Mouse (Mus musculus) heart, embryonic 11.5 days (tissue): Measurements from ENCODE around the gene Lrpap1. TPM values are rescaled to one million over a fixed set of nuclear protein-coding genes. Genes with fewer than 3 reads are reported as not detected.

Experiments used
- ATAC-seq: fragments of 200-750 bp; cut with Nextera tagmentation; replicated peaks from 2 replicates; pipeline ENCODE4 v1.8.0; 2017; ENCODE audit warnings: moderate library complexity; ENCODE audit not compliant: insufficient number of reproducible peaks, low FRiP score, low TSS enrichment
- H3K27ac ChIP-seq: fragments of 300-500 bp; sonication (generic); 2 replicates; pipeline ENCODE4 v1.5.1; 2014; ENCODE audit warnings: mild to moderate bottlenecking, low read depth, low read length
- H3K27me3 ChIP-seq: fragments of 300-500 bp; sonication (generic); 2 replicates; pipeline ENCODE4 v1.6.1; 2014; ENCODE audit warnings: mild to moderate bottlenecking, low read length, mixed read lengths; ENCODE audit not compliant: control insufficient read depth, insufficient read depth
- H3K36me3 ChIP-seq: fragments of 300-500 bp; sonication (generic); 2 replicates; pipeline ENCODE4 v1.6.1; 2014; ENCODE audit warnings: mild to moderate bottlenecking, low read length, moderate library complexity, mixed read lengths; ENCODE audit not compliant: control insufficient read depth, insufficient read depth
- H3K4me1 ChIP-seq: fragments of 300-500 bp; sonication (generic); 2 replicates; pipeline ENCODE4 v1.6.1; 2014; ENCODE audit warnings: low read length; ENCODE audit not compliant: control insufficient read depth, insufficient read depth
- H3K4me2 ChIP-seq: fragments of 300-500 bp; sonication (generic); 2 replicates; pipeline ENCODE4 v1.6.1; 2014; ENCODE audit warnings: mild to moderate bottlenecking, moderate library complexity
- H3K4me3 ChIP-seq: fragments of 300-500 bp; sonication (generic); 2 replicates; pipeline ENCODE4 v1.5.1; 2014; ENCODE audit warnings: low read depth, low read length
- H3K9ac ChIP-seq: fragments of 300-500 bp; sonication (generic); 2 replicates; pipeline ENCODE4 v1.6.1; 2014; ENCODE audit warnings: mild to moderate bottlenecking, low read depth, low read length, moderate library complexity
- H3K9me3 ChIP-seq: fragments of 300-500 bp; sonication (generic); replicated peaks from 2 replicates; pipeline ENCODE4 v1.6.1; 2016; ENCODE audit warnings: low read length; ENCODE audit not compliant: control insufficient read depth
- WGBS: fragments of 180-500 bp; shearing (Covaris S2); extraction: QIAGEN DNeasy Blood & Tissue Kit; methylation state at CpG from one replicate; pipeline ENCODE4 v1.1.7; 2014; ENCODE audit not compliant: insufficient replicate concordance; 5-methylcytosine and 5-hydroxymethylcytosine counted together
- polyA plus RNA-seq: library from polyadenylated mRNA; unstranded; fragments of >200 nt; fragmentation: Nextera tagmentation; extraction: Ambion mirVana; gene quantifications from 2 replicates; pipeline ENCODE4 v1.2.1, GENCODE M21; 2014

Gene Lrpap1
- polyA plus RNA-seq, 1 experiment from 2014 or later: 130 TPM

GRCm38 (mm10) chr5:35084913-35085312 is 20.7 kb downstream of the Lrpap1 start:
- Histone ChIP-seq H3K27ac (no peak overlapping the region), H3K4me1 (peaks cover 3% of the 10 kb centered on the region), H3K27me3 (peaks cover 5% of the 10 kb centered on the region; the same call in 1 of the 2 replicates), H3K4me2 (no peak overlapping the region), H3K9me3 (no peaks in the 10 kb centered on the region), H3K9ac (no peak overlapping the region), H3K4me3 (no peak overlapping the region), H3K36me3 (no peaks in the 10 kb centered on the region)
- ATAC-seq: no peak
- WGBS: 64% methylated on average over 3 of the region's 3 CpGs

- ATAC-seq: no peak
- H3K4me1 ChIP-seq: peaks cover 10% of the 10 kb centered on the region
- no peak overlapping the region for H3K9ac ChIP-seq
- peaks cover 24% of the 10 kb centered on the region for H3K27me3 ChIP-seq
- 36% methylated on average over 18 of the region's 18 CpGs for WGBS
- no peak overlapping the region for H3K4me3 ChIP-seq
- no peak overlapping the region for H3K27ac ChIP-seq
- H3K36me3 ChIP-seq: no peaks in the 10 kb centered on the region
- no peaks in the 10 kb centered on the region for H3K9me3 ChIP-seq
- H3K4me2 ChIP-seq: no peak overlapping the region
Observed at GRCm38 (mm10) chr5:35079101-35079500, 26.5 kb downstream of the Lrpap1 start.

- Histone ChIP-seq H3K4me1 (peaks cover 10% of the 10 kb centered on the region), H3K36me3 (no peaks in the 10 kb centered on the region), H3K27ac (no peak overlapping the region), H3K9ac (no peak overlapping the region), H3K4me2 (no peak overlapping the region), H3K4me3 (no peak overlapping the region), H3K9me3 (no peaks in the 10 kb centered on the region), H3K27me3 (peaks cover 24% of the 10 kb centered on the region)
- WGBS: 71% methylated on average over 1 of the region's 1 CpGs
- no peak for ATAC-seq
Observed at GRCm38 (mm10) chr5:35076369-35076768, 29.2 kb downstream of the Lrpap1 start.

GRCm38 (mm10) chr5:35073992-35074391 is 31.6 kb downstream of the Lrpap1 start:
- no peak overlapping the region for H3K27ac ChIP-seq
- 57% methylated on average over 9 of the region's 9 CpGs for WGBS

GRCm38 (mm10) chr5:35073235-35073634 is 32.3 kb downstream of the Lrpap1 start:
- Histone ChIP-seq H3K4me1 (no peaks in the 10 kb centered on the region), H3K9ac (no peak overlapping the region), H3K27me3 (peaks cover 6% of the 10 kb centered on the region), H3K27ac (no peak overlapping the region), H3K4me3 (no peak overlapping the region), H3K36me3 (no peaks in the 10 kb centered on the region), H3K9me3 (no peaks in the 10 kb centered on the region), H3K4me2 (no peak overlapping the region)
- WGBS: 68% methylated on average over 11 of the region's 11 CpGs
- no peak for ATAC-seq

More at GRCm38 (mm10) chr5:35073992-35074391, 31.6 kb downstream of the Lrpap1 start:
- ATAC-seq: no peak
- Histone ChIP-seq H3K27me3 (peaks cover 14% of the 10 kb centered on the region), H3K4me1 (no peaks in the 10 kb centered on the region), H3K9me3 (no peaks in the 10 kb centered on the region), H3K9ac (no peak overlapping the region), H3K36me3 (no peaks in the 10 kb centered on the region), H3K4me3 (no peak overlapping the region), H3K4me2 (no peak overlapping the region)

- H3K9me3 ChIP-seq: no peaks in the 10 kb centered on the region
- ATAC-seq: no peak
Observed at GRCm38 (mm10) chr5:35071855-35072254, 33.7 kb downstream of the Lrpap1 start.

GRCm38 (mm10) chr5:35070953-35071352 is 34.6 kb downstream of the Lrpap1 start:
- Histone ChIP-seq H3K27me3 (no peaks in the 10 kb centered on the region), H3K4me1 (no peaks in the 10 kb centered on the region)

More at GRCm38 (mm10) chr5:35071855-35072254, 33.7 kb downstream of the Lrpap1 start:
- H3K4me2 ChIP-seq: no peak overlapping the region
- H3K4me1 ChIP-seq: no peaks in the 10 kb centered on the region
- WGBS: 79% methylated on average over 6 of the region's 6 CpGs
- no peaks in the 10 kb centered on the region for H3K27me3 ChIP-seq
- no peak overlapping the region for H3K9ac ChIP-seq
- H3K27ac ChIP-seq: no peak overlapping the region
- H3K4me3 ChIP-seq: no peak overlapping the region
- no peaks in the 10 kb centered on the region for H3K36me3 ChIP-seq

GRCm38 (mm10) chr5:35070314-35070713 is 35.3 kb downstream of the Lrpap1 start:
- 73% methylated on average over 8 of the region's 8 CpGs for WGBS
- Histone ChIP-seq H3K27me3 (no peaks in the 10 kb centered on the region), H3K4me1 (no peaks in the 10 kb centered on the region), H3K4me3 (no peak overlapping the region), H3K27ac (no peak overlapping the region), H3K4me2 (no peak overlapping the region), H3K9me3 (no peaks in the 10 kb centered on the region), H3K9ac (no peak overlapping the region), H3K36me3 (no peaks in the 10 kb centered on the region)
- no peak for ATAC-seq

More at GRCm38 (mm10) chr5:35070953-35071352, 34.6 kb downstream of the Lrpap1 start:
- no peak overlapping the region for H3K4me2 ChIP-seq
- no peak overlapping the region for H3K9ac ChIP-seq
- 67% methylated on average over 7 of the region's 7 CpGs for WGBS
- no peak for ATAC-seq
- H3K36me3 ChIP-seq: no peaks in the 10 kb centered on the region
- no peak overlapping the region for H3K27ac ChIP-seq
- H3K4me3 ChIP-seq: no peak overlapping the region
- no peaks in the 10 kb centered on the region for H3K9me3 ChIP-seq

GRCm38 (mm10) chr5:35069841-35070240 is 35.7 kb downstream of the Lrpap1 start:
- Histone ChIP-seq H3K9me3 (no peaks in the 10 kb centered on the region), H3K36me3 (no peaks in the 10 kb centered on the region), H3K9ac (no peak overlapping the region), H3K27ac (no peak overlapping the region), H3K4me2 (no peak overlapping the region), H3K4me3 (no peak overlapping the region), H3K27me3 (no peaks in the 10 kb centered on the region), H3K4me1 (no peaks in the 10 kb centered on the region)
- no peak for ATAC-seq
- 86% methylated on average over 2 of the region's 2 CpGs for WGBS
